Mouse (Mus musculus) liver, adult 2 months (tissue): ENCODE results near the gene Nt5m.

ENCODE experiments used
- CTCF ChIP-seq: fragments of 200-500 bp; IDR thresholded peaks from 2 replicates; pipeline ENCODE4 v1.5.1; 2011; ENCODE audit warnings: low read depth, low read length, control low read depth
- POLR2A ChIP-seq: fragments of 200-500 bp; IDR thresholded peaks from 2 replicates; pipeline ENCODE4 v1.6.1; 2011; ENCODE audit warnings: low read length, control low read depth; ENCODE audit not compliant: insufficient read depth; ENCODE audit errors: extremely low read depth

GRCm38 (mm10) chr11:59809670-59810474 is 29.4 kb upstream of the Nt5m start, which contains the start of gene Flcn:
- TF ChIP-seq CTCF (no peak), POLR2A (peak; percentile 97)
